Mouse (Mus musculus) lung, postnatal 0 days (tissue): ENCODE data around the gene Zfp511. TPM values are rescaled to one million over a fixed set of nuclear protein-coding genes. Genes with fewer than 3 reads are reported as not detected.

Experiments used
- ATAC-seq: fragments of 200-750 bp; cut with Nextera tagmentation; 2 replicates; pipeline ENCODE4 v1.8.0; 2017; ENCODE audit warnings: moderate library complexity
- DNase-seq: peaks from one replicate; pipeline ENCODE4 v3.0.0-alpha.2; 2016; ENCODE audit warnings: low spot score
- H3K27ac ChIP-seq: fragments of 300-500 bp; sonication (generic); 2 replicates; pipeline ENCODE4 v1.5.1; 2014; ENCODE audit warnings: antibody characterized with exemption, mild to moderate bottlenecking, low read length, mixed read lengths
- H3K27me3 ChIP-seq: fragments of 300-500 bp; sonication (generic); replicated peaks from 2 replicates; pipeline ENCODE4 v1.6.1; 2014; ENCODE audit warnings: low read length, mixed read lengths; ENCODE audit not compliant: insufficient read depth
- H3K36me3 ChIP-seq: fragments of 300-500 bp; sonication (generic); 2 replicates; pipeline ENCODE4 v1.6.1; 2014; ENCODE audit warnings: low read length, mixed read lengths; ENCODE audit not compliant: insufficient read depth
- H3K4me1 ChIP-seq: fragments of 300-500 bp; sonication (generic); 2 replicates; pipeline ENCODE4 v1.6.1; 2014; ENCODE audit warnings: antibody characterized with exemption, low read depth, low read length, mixed read lengths; ENCODE audit not compliant: insufficient read depth
- H3K4me2 ChIP-seq: fragments of 300-500 bp; sonication (generic); replicated peaks from 2 replicates; pipeline ENCODE4 v1.6.1; 2014; ENCODE audit warnings: low read depth, mild to moderate bottlenecking, low read length, moderate library complexity, mixed read lengths
- H3K4me3 ChIP-seq: fragments of 300-500 bp; sonication (generic); 2 replicates; pipeline ENCODE4 v1.5.1; 2014; ENCODE audit warnings: low read depth, low read length
- H3K9ac ChIP-seq: fragments of 300-500 bp; sonication (generic); replicated peaks from 2 replicates; pipeline ENCODE4 v1.6.1; 2014; ENCODE audit warnings: low read depth, mild to moderate bottlenecking
- H3K9me3 ChIP-seq: fragments of 300-500 bp; sonication (generic); 2 replicates; pipeline ENCODE4 v1.6.1; 2016; ENCODE audit warnings: low read length, mixed read lengths
- CTCF ChIP-seq: IDR thresholded peaks from 2 replicates; pipeline ENCODE4 v1.5.1; 2016; ENCODE audit warnings: antibody characterized with exemption, mild to moderate bottlenecking
- EP300 ChIP-seq: IDR thresholded peaks from 2 replicates; pipeline ENCODE4 v1.6.1; 2016; ENCODE audit warnings: antibody characterized with exemption, mild to moderate bottlenecking, control low read depth
- WGBS: fragments of 180-500 bp; shearing (Covaris S2); extraction: QIAGEN DNeasy Blood & Tissue Kit; methylation state at CpG from one replicate; pipeline ENCODE4 v1.1.7; 2014; 5-methylcytosine and 5-hydroxymethylcytosine counted together
- polyA plus RNA-seq: library from polyadenylated mRNA; unstranded; fragments of >200 nt; fragmentation: Nextera tagmentation; extraction: Ambion mirVana; gene quantifications from 2 replicates; pipeline ENCODE4 v1.2.1, GENCODE M21; 2015

Gene Zfp511
- polyA plus RNA-seq, 1 experiment from 2014 or later, result 23.0 TPM

DNA sequence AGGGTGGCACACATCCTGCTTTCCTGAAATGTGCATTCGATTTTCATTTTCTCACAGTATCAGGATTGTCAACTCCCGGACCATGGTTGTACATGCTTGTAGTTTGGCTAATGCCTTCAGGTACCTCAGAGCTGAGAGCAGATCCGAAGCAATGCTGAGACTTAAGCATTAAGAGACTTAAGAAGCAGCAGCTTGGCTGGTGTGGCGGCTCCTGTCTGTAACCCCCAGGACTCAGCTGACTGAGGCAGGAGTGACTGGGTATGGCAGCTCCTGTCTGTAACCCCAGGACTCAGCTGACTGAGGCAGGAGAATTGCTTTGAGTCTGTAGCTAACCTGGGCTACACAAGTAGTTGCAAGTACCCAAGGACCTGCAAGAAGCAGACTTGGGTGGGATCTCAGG is 9.4 kb downstream of the Zfp511 start:
- Histone ChIP-seq H3K27me3 (peaks cover 47% of the 10 kb centered on the region), H3K9me3 (no peaks in the 10 kb centered on the region), H3K9ac (no peak overlapping the region), H3K4me2 (no peak overlapping the region), H3K27ac (no peak overlapping the region), H3K36me3 (no peaks in the 10 kb centered on the region), H3K4me1 (0 out of 2 replicates have a peak, but pooled peaks cover 2% of the 10 kb centered on the region), H3K4me3 (no peak overlapping the region)
- DNase-seq, result no peak
- whole genome bisulfite sequencing, result 65% methylated on average over 4 of the region's 4 CpGs
- TF ChIP-seq CTCF (no peak), EP300 (no peak)
- ATAC-seq, result no peak

DNA sequence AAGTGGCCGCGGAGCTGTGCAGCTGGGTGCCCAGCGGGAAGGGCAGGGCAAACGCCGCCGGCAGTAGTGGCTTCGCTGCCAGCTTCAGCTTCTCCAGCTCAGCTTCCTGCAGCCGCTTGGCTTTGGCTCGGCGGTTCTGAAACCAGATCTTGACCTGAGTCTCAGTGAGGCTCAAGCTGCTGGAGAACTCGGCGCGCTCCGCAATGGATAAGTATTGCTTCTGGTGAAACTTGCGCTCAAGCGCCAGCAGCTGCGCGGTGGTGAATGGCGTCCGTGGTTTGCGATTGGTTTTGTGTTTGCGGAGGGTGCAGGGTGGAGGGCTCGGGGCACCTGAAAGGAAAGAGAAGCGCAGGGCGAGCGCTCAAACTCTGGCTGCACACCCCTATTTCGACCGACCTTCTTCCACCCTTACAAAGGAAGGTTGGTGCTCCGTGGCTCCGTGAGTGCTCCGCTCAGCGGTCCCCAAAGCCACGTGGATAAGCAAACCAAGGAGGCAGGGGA is 11.7 kb downstream of the Zfp511 start:
- WGBS, result 2% methylated on average over 33 of the region's 33 CpGs
- H3K4me3 ChIP-seq, result peak overlapping the region; percentile 25
- ATAC-seq, result no peak
- no peak overlapping the region for H3K27ac ChIP-seq
- TF ChIP-seq CTCF, result no peak
- no peak for TF ChIP-seq EP300
- peak overlapping the region; percentile 47 for H3K4me2 ChIP-seq
- H3K4me1 ChIP-seq, result 0 out of 2 replicates have a peak, but pooled peaks cover 2% of the 10 kb centered on the region
- H3K27me3 ChIP-seq, result peaks cover 56% of the 10 kb centered on the region
- no peak overlapping the region for H3K9ac ChIP-seq
- no peak for DNase-seq
- H3K36me3 ChIP-seq, result no peaks in the 10 kb centered on the region
- H3K9me3 ChIP-seq, result no peaks in the 10 kb centered on the region

DNA sequence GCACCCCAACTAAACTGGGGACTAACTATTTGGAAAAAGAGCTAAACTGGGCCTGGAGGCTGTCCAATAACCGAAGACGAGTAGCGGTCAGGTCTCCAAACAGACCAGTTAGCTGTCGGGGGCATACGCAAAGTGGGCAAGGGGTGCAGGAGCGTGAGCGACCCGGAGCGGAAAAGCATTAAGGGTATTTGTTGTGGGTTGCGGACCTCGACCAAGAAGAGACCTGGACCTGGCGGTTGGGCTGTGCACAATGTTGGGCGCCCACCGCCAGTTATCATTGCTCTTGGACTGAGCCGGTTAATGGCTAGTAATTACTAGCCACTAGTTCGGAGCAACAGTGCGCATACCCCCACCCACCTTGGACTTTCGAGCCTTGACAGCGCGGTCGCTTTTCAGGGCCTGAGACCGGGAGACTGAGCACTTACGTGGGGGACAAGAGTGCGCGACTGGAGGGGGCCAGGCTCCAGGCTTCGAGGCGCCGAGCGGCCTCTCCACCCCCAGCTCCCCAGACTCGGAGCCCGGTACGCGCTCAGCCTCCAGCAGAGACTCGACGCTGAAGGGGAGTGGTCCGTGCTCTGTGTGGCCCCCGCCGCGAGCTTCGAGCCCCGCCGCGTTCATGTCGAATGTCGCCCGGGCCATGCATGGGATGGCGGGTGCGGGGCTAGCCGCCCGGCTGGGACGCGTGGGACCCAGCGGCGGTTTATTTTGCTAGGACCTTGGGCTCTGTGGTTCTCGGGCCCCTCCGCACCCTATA is 12.3 kb downstream of the Zfp511 start, which contains the start of gene Msx3:
Msx3 (minus strand) TSS at position 729 of the 754 bp plus-strand sequence.
- DNase-seq (no peak), ATAC-seq (peak; percentile 25)
- no peak within 1 kb of the TSS for H3K27ac ChIP-seq
- peak within 1 kb of the TSS; percentile 72 for H3K4me2 ChIP-seq
- no peaks in the 10 kb centered on the region for H3K9me3 ChIP-seq
- peaks cover 56% of the 10 kb centered on the region for H3K27me3 ChIP-seq
- TF ChIP-seq CTCF, result no peak
- TF ChIP-seq EP300, result no peak
- H3K4me1 ChIP-seq, result 0 out of 2 replicates have a peak, but pooled peaks cover 2% of the 10 kb centered on the region
- H3K9ac ChIP-seq, result no peak within 1 kb of the TSS
- WGBS, result 2% methylated on average over 52 of the region's 56 CpGs
- H3K36me3 ChIP-seq, result no peaks in the 10 kb centered on the region
- H3K4me3 ChIP-seq, result peak within 1 kb of the TSS; percentile 44

DNA sequence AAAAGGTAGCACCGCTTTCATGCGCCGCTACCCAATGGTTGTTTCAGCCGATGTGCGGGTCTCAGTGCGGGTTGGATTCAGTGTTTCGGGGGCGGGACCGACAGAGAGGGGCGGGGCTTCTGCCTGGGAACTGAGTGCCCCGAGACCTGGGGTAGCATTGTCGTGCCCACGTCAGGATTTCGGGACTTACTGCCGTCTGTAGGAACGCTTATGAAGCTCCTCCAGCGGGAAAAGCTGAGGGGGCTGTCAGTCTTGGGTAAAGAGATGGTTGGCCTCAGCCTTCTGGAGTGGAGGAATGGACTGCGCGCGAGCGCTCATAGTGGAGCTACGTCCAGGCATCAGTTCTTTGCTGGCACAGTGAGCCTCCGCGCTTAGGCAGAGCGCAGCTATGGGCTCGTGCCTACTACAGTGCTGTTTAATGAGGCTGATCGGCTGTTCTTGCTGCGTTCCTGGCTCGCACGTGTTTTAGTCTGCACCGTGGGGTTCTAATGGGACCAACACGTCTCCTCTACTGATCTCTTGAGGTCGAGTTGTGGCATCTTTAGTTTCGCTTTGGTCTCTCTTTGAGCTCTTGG is 13.0 kb downstream of the Zfp511 start:
- ATAC-seq (peak; percentile 46; the same call in 1 of the 2 replicates), DNase-seq (peak; percentile 35)
- Histone ChIP-seq H3K9me3 (no peaks in the 10 kb centered on the region), H3K9ac (no peak overlapping the region), H3K4me3 (peak overlapping the region; percentile 44), H3K4me2 (peak overlapping the region; percentile 72), H3K4me1 (0 out of 2 replicates have a peak, but pooled peaks cover 2% of the 10 kb centered on the region), H3K27ac (no peak overlapping the region), H3K27me3 (peaks cover 56% of the 10 kb centered on the region), H3K36me3 (no peaks in the 10 kb centered on the region)
- TF ChIP-seq EP300 (no peak), CTCF (peak; percentile 12; the same call in 1 of the 2 replicates)
- WGBS, result under 1% methylated on average over 34 of the region's 34 CpGs

DNA sequence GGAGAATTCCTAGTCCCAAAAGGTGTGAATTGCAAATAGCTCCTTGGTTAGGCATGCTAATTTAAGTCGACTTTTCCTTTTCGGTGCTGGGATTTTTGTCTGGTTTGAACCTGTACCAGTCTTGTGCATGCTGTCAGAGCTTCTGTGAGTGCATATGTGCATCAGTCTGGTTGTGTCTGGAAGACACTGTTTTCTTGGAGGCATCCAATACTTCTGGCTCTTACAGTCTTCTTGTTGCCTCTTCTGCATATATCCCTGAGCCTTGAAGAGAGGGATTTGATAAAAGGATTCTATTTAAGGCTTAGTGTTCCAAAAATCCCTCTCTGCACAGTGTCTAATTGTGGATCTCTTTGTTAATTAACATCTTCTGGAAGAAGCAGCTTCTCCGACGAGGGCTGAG is 17.9 kb downstream of the Zfp511 start:
- Histone ChIP-seq H3K27ac (no peak overlapping the region), H3K36me3 (no peaks in the 10 kb centered on the region), H3K9me3 (no peaks in the 10 kb centered on the region), H3K4me2 (no peak overlapping the region), H3K4me1 (0 out of 2 replicates have a peak, but pooled peaks cover 6% of the 10 kb centered on the region), H3K4me3 (no peak overlapping the region), H3K9ac (no peak overlapping the region), H3K27me3 (peaks cover 53% of the 10 kb centered on the region)
- TF ChIP-seq EP300 (no peak), CTCF (no peak)
- 71% methylated on average over 4 of the region's 4 CpGs for WGBS
- DNase-seq (no peak), ATAC-seq (no peak)
